Mouse (Mus musculus): ENCODE data around the gene Tcte1. TPM values are rescaled to one million over a fixed set of nuclear protein-coding genes. Genes with fewer than 3 reads are reported as not detected.

The Tcte1 gene
- total RNA-seq, 2 experiments from 2014 or later, result 0.12 TPM; not detected in 1

Other genes starting within 250 kb of the Tcte1 start
- gene Cdc5l, start 89.7 kb upstream of the Tcte1 start, total RNA-seq (2021), result 10 to 100 TPM; 38.0 to 43.4 TPM
- gene Spats1, start 48.0 kb upstream of the Tcte1 start, total RNA-seq (2021), result under 1 TPM; 0.39 to 0.50 TPM
- gene Aars2, start 16.6 kb upstream of the Tcte1 start, total RNA-seq (2021), result 10 to 100 TPM; 19.0 to 19.1 TPM
- under 1 TPM; 0.07 to 0.49 TPM for gene Tmem151b, start 26.2 kb downstream of the Tcte1 start, total RNA-seq (2021)
- 1 to 10 TPM; 1.5 to 2.1 TPM for gene Nfkbie, start 32.3 kb downstream of the Tcte1 start, total RNA-seq (2021)
- gene Slc35b2, start 40.4 kb downstream of the Tcte1 start, total RNA-seq (2021), result 10 to 100 TPM; 28.8 to 29.9 TPM
- gene Hsp90ab1, start 49.8 kb downstream of the Tcte1 start, total RNA-seq (2021), result 100 to 1,000 TPM; 897 to 986 TPM
- 10 to 100 TPM; 75.0 to 80.7 TPM for gene Slc29a1, start 76.2 kb downstream of the Tcte1 start, total RNA-seq (2021)
- gene Mymx, start 78.7 kb downstream of the Tcte1 start, total RNA-seq (2021), result not detected
- under 1 TPM; 0.81 to 0.98 TPM for gene Capn11, start 135.9 kb downstream of the Tcte1 start, total RNA-seq (2021)
- gene Mrpl14, start 162.9 kb downstream of the Tcte1 start, total RNA-seq (2021), result 100 to 1,000 TPM; 116 to 123 TPM
- 10 to 100 TPM; 78.4 to 81.2 TPM for gene Tmem63b, start 163.5 kb downstream of the Tcte1 start, total RNA-seq (2021)
- gene 1600014C23Rik, start 210.4 kb downstream of the Tcte1 start, total RNA-seq (2021), result under 1 TPM in 1 of 2 experiments, not detected in 1; 0.60 TPM

Data from heart, postnatal 14 days (tissue).